ENCODE assay signal across 10 mouse cellular contexts in genomic region chr3:79219144-79219930, GRCm38 (mm10).
DNase-seq lines count a peak whose midpoint lies in the region; ATAC-seq and TF ChIP-seq lines count a peak whose summit lies in the region.
"Had no signal": no experiment of that assay in that cellular context is flagged by ENCODE, and none has a peak within 500 bp of the region (broad histone marks: within the 10 kb centered on the region; RNA-seq: fewer than 3 reads in every experiment).

No protein-coding gene starts in this region.

- TF ChIP-seq EP300 in lung, postnatal 0 days (IDR thresholded peaks at IDR 0.05) = no peak

- no peak for TF ChIP-seq CTCF in lung, postnatal 0 days (IDR thresholded peaks at IDR 0.05)
- no peak for TF ChIP-seq CTCF in olfactory bulb, adult 2 months (IDR thresholded peaks at IDR 0.05; ENCODE audit: insufficient read depth, low read depth, low read length)

- DNase-seq in adrenal gland, postnatal 10 days = peak; percentile 19
- no peak for DNase-seq in adrenal gland, postnatal 4 days (ENCODE audit: low spot score in 2 of 2)
- no peak for DNase-seq in hindbrain, embryonic 10.5 days (ENCODE audit: low spot score)
- DNase-seq in lung, postnatal 0 days (ENCODE audit: low spot score) = no peak
- DNase-seq in lung, postnatal 14 days = no peak
- no peak for DNase-seq in urinary bladder, postnatal 25 days (ENCODE audit: low spot score)
- DNase-seq: adrenal gland, adult 8-10 months; cerebellum, adult 8-10 months had no signal

- no peak for TF ChIP-seq POLR2A in olfactory bulb, adult 2 months (IDR thresholded peaks at IDR 0.05; ENCODE audit: insufficient read depth, low read depth, low read length)

- H3K9me3 ChIP-seq in hindbrain, embryonic 10.5 days = no peaks in the 10 kb centered on the region
- no peaks in the 10 kb centered on the region for H3K9me3 ChIP-seq in hindbrain, embryonic 16.5 days (ENCODE audit: control insufficient read depth, low read length)
- no peaks in the 10 kb centered on the region for H3K9me3 ChIP-seq in lung, postnatal 0 days (ENCODE audit: low read length)

- peak overlapping the region; percentile 65 for H3K27ac ChIP-seq in hindbrain, embryonic 10.5 days
- no peak overlapping the region; the same call in 1 of the 2 replicates for H3K27ac ChIP-seq in hindbrain, embryonic 16.5 days (ENCODE audit: low read depth, low read length)
- H3K27ac ChIP-seq in lung, postnatal 0 days (ENCODE audit: low read length) = peak overlapping the region; percentile 51
- H3K27ac ChIP-seq in olfactory bulb, adult 2 months (ENCODE audit: insufficient read depth, low read depth, low read length) = peak overlapping the region; percentile 46; the same call in 1 of the 2 replicates

- no peak for ATAC-seq in hindbrain, embryonic 16.5 days
- no peak for ATAC-seq in lung, postnatal 0 days

- H3K27me3 ChIP-seq in hindbrain, embryonic 10.5 days (ENCODE audit: insufficient read depth, poor library complexity, severe bottlenecking) = no peaks in the 10 kb centered on the region
- H3K27me3 ChIP-seq in hindbrain, embryonic 16.5 days (replicated peaks; ENCODE audit: control insufficient read depth, insufficient read depth, low read length) = no peaks in the 10 kb centered on the region
- no peaks in the 10 kb centered on the region for H3K27me3 ChIP-seq in lung, postnatal 0 days (replicated peaks; ENCODE audit: insufficient read depth, low read length)

- H3K36me3 ChIP-seq in hindbrain, embryonic 10.5 days = no peaks in the 10 kb centered on the region
- H3K36me3 ChIP-seq in hindbrain, embryonic 16.5 days (ENCODE audit: control insufficient read depth, insufficient read depth, low read length) = no peaks in the 10 kb centered on the region
- H3K36me3 ChIP-seq in lung, postnatal 0 days (ENCODE audit: insufficient read depth, low read length) = no peaks in the 10 kb centered on the region

- H3K4me2 ChIP-seq in hindbrain, embryonic 16.5 days (ENCODE audit: low read length) = no peak overlapping the region
- H3K4me2 ChIP-seq in lung, postnatal 0 days (replicated peaks; ENCODE audit: low read depth, low read length) = no peak overlapping the region

- H3K4me3 ChIP-seq in hindbrain, embryonic 10.5 days = no peak overlapping the region; the same call in 1 of the 2 replicates
- no peak overlapping the region for H3K4me3 ChIP-seq in hindbrain, embryonic 16.5 days (ENCODE audit: low read length)
- no peak overlapping the region for H3K4me3 ChIP-seq in lung, postnatal 0 days (ENCODE audit: low read depth, low read length)
- H3K4me3 ChIP-seq in olfactory bulb, adult 2 months (ENCODE audit: insufficient read depth, low read depth, low read length) = no peak overlapping the region

- WGBS in hindbrain, embryonic 10.5 days = 44% methylated on average over 10 of the region's 10 CpGs
- 37% methylated on average over 10 of the region's 10 CpGs for WGBS in hindbrain, embryonic 16.5 days
- WGBS in lung, postnatal 0 days = 45% methylated on average over 10 of the region's 10 CpGs
- WGBS in olfactory bulb, adult 2 months = 52% methylated on average over 10 of the region's 10 CpGs

- no peak overlapping the region for H3K9ac ChIP-seq in hindbrain, embryonic 16.5 days (ENCODE audit: low read depth, low read length)
- H3K9ac ChIP-seq in lung, postnatal 0 days (replicated peaks; ENCODE audit: low read depth) = no peak overlapping the region

- H3K4me1 ChIP-seq in hindbrain, embryonic 10.5 days (replicated peaks) = peaks cover 48% of the 10 kb centered on the region
- peaks cover 9% of the 10 kb centered on the region; the same call in 1 of the 2 replicates for H3K4me1 ChIP-seq in hindbrain, embryonic 16.5 days (ENCODE audit: control insufficient read depth, insufficient read depth, low read depth, low read length)
- peaks cover 18% of the 10 kb centered on the region; the same call in 1 of the 2 replicates for H3K4me1 ChIP-seq in lung, postnatal 0 days (ENCODE audit: insufficient read depth, low read depth, low read length)
- peaks cover 16% of the 10 kb centered on the region for H3K4me1 ChIP-seq in olfactory bulb, adult 2 months (ENCODE audit: control insufficient read depth, insufficient read depth, low read length)
